Mouse (Mus musculus) small intestine, adult 2 months (tissue): Measurements from ENCODE around the gene Mien1.

Source experiments
- CTCF ChIP-seq: fragments of 200-500 bp; IDR thresholded peaks from 2 replicates; pipeline ENCODE4 v1.5.1; 2012; ENCODE audit warnings: low read depth, mild to moderate bottlenecking, control low read depth, inconsistent platforms, low read length, moderate library complexity, mixed read lengths; ENCODE audit not compliant: insufficient replicate concordance, insufficient read length; ENCODE audit errors: extremely low read depth
- POLR2A ChIP-seq: fragments of 200-500 bp; IDR thresholded peaks from 2 replicates; pipeline ENCODE4 v1.6.1; 2012; ENCODE audit warnings: low read depth, mild to moderate bottlenecking, control low read depth, inconsistent platforms, low read length, moderate library complexity

DNA sequence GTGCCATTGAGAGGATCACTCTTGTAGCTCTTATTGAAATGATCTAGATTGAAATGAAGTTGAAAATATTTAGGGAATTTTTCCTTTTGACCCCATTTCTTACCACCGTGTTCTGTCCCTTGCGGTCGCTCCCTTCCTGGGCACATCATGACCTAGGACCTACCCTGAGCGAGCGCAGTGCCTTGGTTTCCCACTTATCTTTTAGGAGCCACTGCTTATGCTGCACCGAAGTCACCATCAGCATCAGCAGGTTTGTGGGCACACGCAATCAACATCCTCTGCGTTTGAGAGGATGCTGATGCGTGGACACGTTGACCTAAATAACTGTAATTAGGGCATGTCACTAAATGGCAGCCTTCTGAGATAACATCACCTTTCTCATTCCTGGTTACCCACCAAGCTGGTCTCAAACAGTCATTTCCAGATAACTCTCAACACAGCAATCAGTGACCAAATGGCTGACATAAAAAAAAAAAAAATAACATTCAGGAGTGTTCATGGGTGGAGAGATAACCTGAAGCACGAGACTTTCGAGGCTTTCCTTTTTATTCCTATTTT is 41.2 kb upstream of the Mien1 start:
- TF ChIP-seq POLR2A (no peak), CTCF (no peak)
